Mouse (Mus musculus) thymus, postnatal 36 days (tissue): ENCODE measurements around the gene Cacna2d3.

Source experiments
- DNase-seq, 2 experiments: peaks; one replicate each; pipeline ENCODE4 v3.0.0; 2022; ENCODE audit warnings: mixed read lengths in 2 of 2

Cacna2d3 gene

GRCm38 (mm10) chr14:29137614-29138013 is 584.0 kb downstream of the Cacna2d3 start:
- no peak for DNase-seq

- DNase-seq, result no peak
Measured at GRCm38 (mm10) chr14:29137006-29137579, 584.6 kb downstream of the Cacna2d3 start.

- no peak for DNase-seq
Measured at GRCm38 (mm10) chr14:29134901-29135300, 586.8 kb downstream of the Cacna2d3 start.

- no peak for DNase-seq
Measured at GRCm38 (mm10) chr14:29130511-29130910, 591.2 kb downstream of the Cacna2d3 start.

- DNase-seq, result no peak
Measured at GRCm38 (mm10) chr14:29123886-29124285, 597.8 kb downstream of the Cacna2d3 start.

GRCm38 (mm10) chr14:29122749-29123148 is 598.9 kb downstream of the Cacna2d3 start:
- DNase-seq, result no peak

- DNase-seq, result no peak
Measured at GRCm38 (mm10) chr14:29113852-29114450, 607.7 kb downstream of the Cacna2d3 start.

- no peak for DNase-seq
Measured at GRCm38 (mm10) chr14:29111666-29112065, 610.0 kb downstream of the Cacna2d3 start.

- DNase-seq, result no peak
Measured at GRCm38 (mm10) chr14:29110351-29111091, 611.1 kb downstream of the Cacna2d3 start.

GRCm38 (mm10) chr14:29107464-29107863 is 614.2 kb downstream of the Cacna2d3 start:
- DNase-seq, result no peak

- no peak for DNase-seq
Measured at GRCm38 (mm10) chr14:29097776-29098175, 623.9 kb downstream of the Cacna2d3 start.

GRCm38 (mm10) chr14:29095431-29095830 is 626.2 kb downstream of the Cacna2d3 start:
- no peak for DNase-seq

- peak in 1 of 2 experiments; percentile 7 for DNase-seq
Measured at GRCm38 (mm10) chr14:29090074-29090473, 631.6 kb downstream of the Cacna2d3 start.

- no peak for DNase-seq
Measured at GRCm38 (mm10) chr14:29086528-29086927, 635.1 kb downstream of the Cacna2d3 start.

GRCm38 (mm10) chr14:29085493-29086159 is 636.0 kb downstream of the Cacna2d3 start:
- no peak for DNase-seq

GRCm38 (mm10) chr14:29082171-29082570 is 639.5 kb downstream of the Cacna2d3 start:
- DNase-seq, result no peak

- no peak for DNase-seq
Measured at GRCm38 (mm10) chr14:29080630-29081029, 641.0 kb downstream of the Cacna2d3 start.

- no peak for DNase-seq
Measured at GRCm38 (mm10) chr14:29080228-29080627, 641.4 kb downstream of the Cacna2d3 start.

- DNase-seq, result no peak
Measured at GRCm38 (mm10) chr14:29077418-29077817, 644.2 kb downstream of the Cacna2d3 start.

GRCm38 (mm10) chr14:29073747-29074146 is 647.9 kb downstream of the Cacna2d3 start:
- DNase-seq, result no peak

GRCm38 (mm10) chr14:29062676-29063075 is 659.0 kb downstream of the Cacna2d3 start:
- DNase-seq, result no peak

- DNase-seq, result no peak
Measured at GRCm38 (mm10) chr14:29061491-29061890, 660.2 kb downstream of the Cacna2d3 start.

GRCm38 (mm10) chr14:29060679-29061078 is 661.0 kb downstream of the Cacna2d3 start:
- no peak for DNase-seq
